In the genomic region with DNA sequence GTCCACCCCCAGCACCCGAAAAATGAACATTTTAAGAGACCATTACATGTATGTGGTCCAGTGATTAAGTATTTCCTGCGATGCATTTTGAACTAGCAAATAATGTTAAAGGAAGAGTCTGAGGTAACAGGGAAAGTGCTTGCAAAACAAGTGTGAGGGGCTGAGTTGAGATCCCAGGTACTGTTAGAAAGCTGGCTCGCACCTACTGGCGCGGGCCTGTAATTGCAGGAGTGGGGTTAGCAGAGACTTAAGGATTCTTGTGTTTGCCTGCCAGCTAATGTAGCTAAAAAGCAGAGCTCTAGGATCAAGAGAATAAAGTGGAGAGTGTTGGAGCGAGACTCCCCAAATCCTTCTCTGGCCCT, we compare ENCODE assay signal across 8 mouse cellular contexts. TPM values are rescaled to one million over a fixed set of nuclear protein-coding genes. Genes with fewer than 3 reads are reported as not detected.
DNase-seq lines count a peak whose midpoint lies in the region; ATAC-seq and TF ChIP-seq lines count a peak whose summit lies in the region.

No protein-coding gene starts in this region.

- peaks cover 2% of the 10 kb centered on the region; the same call in 1 of the 2 replicates for H3K4me1 ChIP-seq in cerebellum, adult 2 months (ENCODE audit: control insufficient read depth, insufficient read depth, low read length)
- peaks cover 25% of the 10 kb centered on the region for H3K4me1 ChIP-seq in forebrain, embryonic 16.5 days (replicated peaks; ENCODE audit: control insufficient read depth, insufficient read depth, low read length)
- peaks cover 9% of the 10 kb centered on the region for H3K4me1 ChIP-seq in intestine, embryonic 15.5 days (replicated peaks)
- peaks cover 0 to 21% of the 10 kb centered on the region in 2 experiments; a peak in 3 of 4 replicates for H3K4me1 ChIP-seq in liver, embryonic 14.5 days (replicated peaks; ENCODE audit: control insufficient read depth in 2 of 2, insufficient read depth in 2 of 2, low read length in 1 of 2)

- no peaks in the 10 kb centered on the region for H3K27me3 ChIP-seq in cerebellum, adult 2 months (ENCODE audit: control insufficient read depth, insufficient read depth, low read length)
- H3K27me3 ChIP-seq in forebrain, embryonic 16.5 days (replicated peaks; ENCODE audit: control insufficient read depth, insufficient read depth, low read length): 0 out of 2 replicates have a peak, but pooled peaks cover 3% of the 10 kb centered on the region
- no peaks in the 10 kb centered on the region for H3K27me3 ChIP-seq in intestine, embryonic 15.5 days (replicated peaks)
- H3K27me3 ChIP-seq in liver, embryonic 14.5 days (ENCODE audit: control insufficient read depth, insufficient read depth, low read length): no peaks in the 10 kb centered on the region

- no peaks in the 10 kb centered on the region for H3K9me3 ChIP-seq in forebrain, embryonic 16.5 days (ENCODE audit: control insufficient read depth, low read length)
- no peaks in the 10 kb centered on the region for H3K9me3 ChIP-seq in intestine, embryonic 15.5 days
- H3K9me3 ChIP-seq in liver, embryonic 14.5 days (ENCODE audit: control insufficient read depth, low read length): no peaks in the 10 kb centered on the region

- peak; percentile 58 for TF ChIP-seq CTCF in cerebellum, adult 2 months (IDR thresholded peaks at IDR 0.05; ENCODE audit: borderline replicate concordance, insufficient read depth, low read depth, low read length)
- peak; percentile 89 for TF ChIP-seq CTCF in liver, embryonic 14.5 days (IDR thresholded peaks at IDR 0.05; ENCODE audit: low read depth)

- peak overlapping the region; percentile 69 for H3K4me2 ChIP-seq in forebrain, embryonic 16.5 days (ENCODE audit: low read length)
- peak overlapping the region; percentile 76 for H3K4me2 ChIP-seq in intestine, embryonic 15.5 days (replicated peaks)
- peak overlapping the region; percentile 92 for H3K4me2 ChIP-seq in liver, embryonic 14.5 days (ENCODE audit: low read depth)

- peak overlapping the region; percentile 69 for H3K27ac ChIP-seq in cerebellum, adult 2 months (ENCODE audit: insufficient read depth, low read length)
- H3K27ac ChIP-seq in forebrain, embryonic 16.5 days (ENCODE audit: low read length): peak overlapping the region; percentile 83
- H3K27ac ChIP-seq in intestine, embryonic 15.5 days: peak overlapping the region; percentile 83
- H3K27ac ChIP-seq in liver, embryonic 14.5 days: peak overlapping the region; percentile 83

- 5% methylated on average over 6 of the region's 6 CpGs for WGBS in cerebellum, adult 2 months
- 2% methylated on average over 6 of the region's 6 CpGs for WGBS in forebrain, embryonic 16.5 days
- 5% methylated on average over 6 of the region's 6 CpGs for WGBS in intestine, embryonic 15.5 days
- 3% methylated on average over 6 of the region's 6 CpGs for WGBS in liver, embryonic 14.5 days (ENCODE audit: insufficient replicate concordance)

- TF ChIP-seq POLR2A in cerebellum, adult 2 months (IDR thresholded peaks at IDR 0.05; ENCODE audit: borderline replicate concordance, insufficient read depth, low read length): no peak

- peak; percentile 55 for ATAC-seq in forebrain, embryonic 16.5 days
- peak; percentile 46 for ATAC-seq in intestine, embryonic 15.5 days
- ATAC-seq in liver, embryonic 14.5 days (ENCODE audit: insufficient read depth): peak; percentile 53; the same call in 1 of the 2 replicates

- H3K4me3 ChIP-seq in cerebellum, adult 2 months (replicated peaks; ENCODE audit: insufficient read depth, low read depth, low read length): peak overlapping the region; percentile 93
- H3K4me3 ChIP-seq in forebrain, embryonic 16.5 days (replicated peaks; ENCODE audit: low read length): peak overlapping the region; percentile 57
- peak overlapping the region; percentile 66 for H3K4me3 ChIP-seq in intestine, embryonic 15.5 days (replicated peaks)
- peak overlapping the region; percentile 78 to 80 for H3K4me3 ChIP-seq in liver, embryonic 14.5 days (ENCODE audit: insufficient read depth in 1 of 2, low read depth in 2 of 2, low read length in 2 of 2)

- no peak for TF ChIP-seq EP300 in liver, embryonic 14.5 days (IDR thresholded peaks at IDR 0.05; ENCODE audit: low read depth)

- 0 out of 2 replicates have a peak, but pooled peaks cover 2% of the 10 kb centered on the region for H3K36me3 ChIP-seq in forebrain, embryonic 16.5 days (ENCODE audit: control insufficient read depth, insufficient read depth)
- no peaks in the 10 kb centered on the region for H3K36me3 ChIP-seq in intestine, embryonic 15.5 days
- H3K36me3 ChIP-seq in liver, embryonic 14.5 days (replicated peaks; ENCODE audit: control insufficient read depth, insufficient read depth, low read depth): no peaks in the 10 kb centered on the region

- peak; percentile 56 for DNase-seq in left cerebral cortex, adult 18-20 months (ENCODE audit: low spot score in 2 of 2)
- no peak for DNase-seq in left cerebral cortex, adult 11 months (ENCODE audit: low spot score)
- peak; percentile 66 to 75 for DNase-seq in cerebellum, adult 2 months
- DNase-seq in liver, embryonic 14.5 days (ENCODE audit: low read depth in 3 of 3, low spot score in 3 of 3): peak; percentile 62 to 71 (median 64)
- peak; percentile 70 to 80 for DNase-seq in natural killer cell, adult 2 months (ENCODE audit: low spot score in 2 of 2)
- peak; percentile 67 to 74 for DNase-seq in thymus, adult 18-20 months

- H3K9ac ChIP-seq in forebrain, embryonic 16.5 days (replicated peaks; ENCODE audit: low read depth, low read length): peak overlapping the region; percentile 68
- peak overlapping the region; percentile 76 for H3K9ac ChIP-seq in intestine, embryonic 15.5 days
- H3K9ac ChIP-seq in liver, embryonic 14.5 days (replicated peaks): peak overlapping the region; percentile 88

RNA-seq across cellular contexts. Expression of a gene that starts 0.6 kb away (rescaled TPM):
- 10 to 100 TPM; 59.9 to 60.3 TPM for total RNA-seq in left cerebral cortex, adult 18-20 months (2021)
- polyA plus RNA-seq in cerebellum, adult 2 months (2012; rRNA removed): 62.3 and 72.9 TPM in 2 replicates
- polyA plus RNA-seq in forebrain, embryonic 16.5 days (2015; fragmentation: Nextera tagmentation; extraction: Ambion mirVana): 80.9 and 85.6 TPM in 2 replicates
- polyA plus RNA-seq in intestine, embryonic 15.5 days (2015; fragmentation: Nextera tagmentation; extraction: Ambion mirVana): 38.2 and 42.6 TPM in 2 replicates
- 15.2 and 15.6 TPM in 2 replicates for polyA plus RNA-seq in liver, embryonic 14.5 days (2012; rRNA removed)
- 19.0 and 20.5 TPM in 2 replicates for polyA plus RNA-seq in liver, embryonic 14.5 days (2014; fragmentation: Nextera tagmentation; extraction: Ambion mirVana)

RNA-seq across cellular contexts. Expression of a gene that starts 14.3 kb away (rescaled TPM):
- 10 to 100 TPM; 15.2 to 19.0 TPM for total RNA-seq in left cerebral cortex, adult 18-20 months (2021)
- polyA plus RNA-seq in cerebellum, adult 2 months (2012; rRNA removed): 15.3 and 16.7 TPM in 2 replicates
- 10.2 and 12.9 TPM in 2 replicates for polyA plus RNA-seq in forebrain, embryonic 16.5 days (2015; fragmentation: Nextera tagmentation; extraction: Ambion mirVana)
- polyA plus RNA-seq in intestine, embryonic 15.5 days (2015; fragmentation: Nextera tagmentation; extraction: Ambion mirVana): 17.6 and 18.1 TPM in 2 replicates
- polyA plus RNA-seq in liver, embryonic 14.5 days (2012; rRNA removed): 1.2 TPM in 2 replicates
- polyA plus RNA-seq in liver, embryonic 14.5 days (2014; fragmentation: Nextera tagmentation; extraction: Ambion mirVana): 1.7 and 1.8 TPM in 2 replicates

RNA-seq across cellular contexts. Expression of a gene that starts 14.4 kb away (rescaled TPM):
- total RNA-seq in left cerebral cortex, adult 18-20 months (2021): 1 to 10 TPM; 2.1 to 2.2 TPM
- 3.8 and 4.1 TPM in 2 replicates for polyA plus RNA-seq in cerebellum, adult 2 months (2012; rRNA removed)
- 0.58 and 0.70 TPM in 2 replicates for polyA plus RNA-seq in forebrain, embryonic 16.5 days (2015; fragmentation: Nextera tagmentation; extraction: Ambion mirVana)
- polyA plus RNA-seq in intestine, embryonic 15.5 days (2015; fragmentation: Nextera tagmentation; extraction: Ambion mirVana): 3.2 and 3.3 TPM in 2 replicates
- polyA plus RNA-seq in liver, embryonic 14.5 days (2012; rRNA removed): 1.0 TPM in 2 replicates
- polyA plus RNA-seq in liver, embryonic 14.5 days (2014; fragmentation: Nextera tagmentation; extraction: Ambion mirVana): 0.28 TPM in 2 replicates

RNA-seq across cellular contexts. Expression of a gene that starts 16.8 kb away (rescaled TPM):
- total RNA-seq in left cerebral cortex, adult 18-20 months (2021): 10 to 100 TPM; 44.8 to 48.4 TPM
- 45.2 and 48.4 TPM in 2 replicates for polyA plus RNA-seq in cerebellum, adult 2 months (2012; rRNA removed)
- polyA plus RNA-seq in forebrain, embryonic 16.5 days (2015; fragmentation: Nextera tagmentation; extraction: Ambion mirVana): 94.1 and 97.9 TPM in 2 replicates
- polyA plus RNA-seq in intestine, embryonic 15.5 days (2015; fragmentation: Nextera tagmentation; extraction: Ambion mirVana): 172 and 184 TPM in 2 replicates
- polyA plus RNA-seq in liver, embryonic 14.5 days (2012; rRNA removed): 64.1 and 78.3 TPM in 2 replicates
- 136 and 144 TPM in 2 replicates for polyA plus RNA-seq in liver, embryonic 14.5 days (2014; fragmentation: Nextera tagmentation; extraction: Ambion mirVana)

RNA-seq across cellular contexts. Expression of a gene that starts 29.7 kb away (rescaled TPM):
- 100 to 1,000 TPM; 132 TPM for total RNA-seq in left cerebral cortex, adult 18-20 months (2021)
- polyA plus RNA-seq in cerebellum, adult 2 months (2012; rRNA removed): 101 and 103 TPM in 2 replicates
- polyA plus RNA-seq in forebrain, embryonic 16.5 days (2015; fragmentation: Nextera tagmentation; extraction: Ambion mirVana): 441 and 518 TPM in 2 replicates
- 381 and 414 TPM in 2 replicates for polyA plus RNA-seq in intestine, embryonic 15.5 days (2015; fragmentation: Nextera tagmentation; extraction: Ambion mirVana)
- 215 and 260 TPM in 2 replicates for polyA plus RNA-seq in liver, embryonic 14.5 days (2012; rRNA removed)
- polyA plus RNA-seq in liver, embryonic 14.5 days (2014; fragmentation: Nextera tagmentation; extraction: Ambion mirVana): 220 and 252 TPM in 2 replicates
